Mouse (Mus musculus): ENCODE measurements at regions not wholly inside any gene's neighbourhood (a gene's known extent, or its start where the extent isn't known, plus 50 kb on each side); places are given as distances from the start of the nearest gene placed in this dataset.

GRCm38 (mm10) chr15:42850003-42850402, 2715.8 kb downstream of the 9330182O14Rik start:
- TF ChIP-seq EP300 (IDR thresholded peaks at IDR 0.05; ENCODE audit: low read depth in 1 of 2, low read length in 2 of 2) = peak in 1 of 2 experiments; percentile 65; a peak in 2 of 4 replicates
- TF ChIP-seq KAT2A (conservative IDR thresholded peaks at IDR 0.05; ENCODE audit: low read depth, low read length) = no peak
- 0 out of 2 replicates have a peak, but pooled peaks have one; percentile 7 for TF ChIP-seq ETS1 (IDR thresholded peaks at IDR 0.05; ENCODE audit: low read depth, low read length)
- no peak for TF ChIP-seq UBTF (IDR thresholded peaks at IDR 0.05; ENCODE audit: borderline replicate concordance, insufficient read depth, low read depth, low read length)
- peak; percentile 24; the same call in 1 of the 2 replicates for TF ChIP-seq GATA1 (IDR thresholded peaks at IDR 0.05; ENCODE audit: low read depth, low read length)
- no peak for TF ChIP-seq POLR2A (IDR thresholded peaks at IDR 0.05; ENCODE audit: control insufficient read depth in 1 of 2, insufficient read depth in 1 of 2, low read depth in 1 of 2, low read length in 2 of 2, poor library complexity in 1 of 2)
- no peak overlapping the region for H3K4me3 ChIP-seq (ENCODE audit: control insufficient read depth in 1 of 2, insufficient read depth in 1 of 2, low read depth in 2 of 2, low read length in 2 of 2)
- peaks cover 1 to 9% of the 10 kb centered on the region in 2 experiments; a peak in 2 of 4 replicates for H3K4me1 ChIP-seq (ENCODE audit: control insufficient read depth in 1 of 2, insufficient read depth in 2 of 2, low read length in 2 of 2)
- no peak overlapping the region for H3K27ac ChIP-seq (ENCODE audit: control insufficient read depth, low read depth, low read length)
- no peaks in the 10 kb centered on the region for H3K9me3 ChIP-seq (replicated peaks; ENCODE audit: insufficient read depth, low read length)
- H3K79me2 ChIP-seq (ENCODE audit: control insufficient read depth, insufficient read depth, low read length, poor library complexity) = no peaks in the 10 kb centered on the region
- H3K27me3 ChIP-seq (ENCODE audit: control insufficient read depth in 1 of 2, insufficient read depth in 2 of 2, low read length in 2 of 2) = no peaks in the 10 kb centered on the region
- peak; percentile 60 for DNase-seq (ENCODE audit: low read depth, low spot score)
- peaks cover 0 to 20% of the 10 kb centered on the region in 2 experiments; a peak in 2 of 4 replicates for H3K36me3 ChIP-seq (ENCODE audit: control insufficient read depth in 1 of 2, insufficient read depth in 2 of 2, low read length in 2 of 2)
- H3K9ac ChIP-seq (ENCODE audit: control insufficient read depth, low read depth, low read length, poor library complexity, severe bottlenecking) = no peak overlapping the region

- Histone ChIP-seq H3K4me1 (ENCODE audit: control insufficient read depth in 1 of 2, insufficient read depth in 2 of 2, low read length in 2 of 2) (peaks cover 0 to 4% of the 10 kb centered on the region in 2 experiments; a peak in 1 of 4 replicates), H3K4me3 (ENCODE audit: control insufficient read depth in 1 of 2, insufficient read depth in 1 of 2, low read depth in 2 of 2, low read length in 2 of 2) (no peak overlapping the region), H3K36me3 (ENCODE audit: control insufficient read depth in 1 of 2, insufficient read depth in 2 of 2, low read length in 2 of 2) (no peaks in the 10 kb centered on the region), H3K79me2 (ENCODE audit: control insufficient read depth, insufficient read depth, low read length, poor library complexity) (no peaks in the 10 kb centered on the region; the same call in 1 of the 2 replicates), H3K9me3 (replicated peaks; ENCODE audit: insufficient read depth, low read length) (no peaks in the 10 kb centered on the region), H3K27ac (ENCODE audit: control insufficient read depth, low read depth, low read length) (no peak overlapping the region), H3K9ac (ENCODE audit: control insufficient read depth, low read depth, low read length, poor library complexity, severe bottlenecking) (no peak overlapping the region), H3K27me3 (ENCODE audit: control insufficient read depth in 1 of 2, insufficient read depth in 2 of 2, low read length in 2 of 2) (no peaks in the 10 kb centered on the region)
- DNase-seq (ENCODE audit: low read depth, low spot score) = no peak
- no peak for TF ChIP-seq NRF1 (IDR thresholded peaks at IDR 0.05; ENCODE audit: insufficient read depth, low read depth, low read length, poor library complexity, severe bottlenecking)
- no peak for TF ChIP-seq GABPA (IDR thresholded peaks at IDR 0.05; ENCODE audit: low read depth, low read length)
- TF ChIP-seq MXI1 (IDR thresholded peaks at IDR 0.05; ENCODE audit: low read depth, low read length) = no peak
- no peak for TF ChIP-seq MAFK (IDR thresholded peaks at IDR 0.05; ENCODE audit: borderline replicate concordance, low read depth, low read length)
- TF ChIP-seq TCF12 (IDR thresholded peaks at IDR 0.05; ENCODE audit: low read depth, low read length) = no peak
- TF ChIP-seq CHD1 (IDR thresholded peaks at IDR 0.05; ENCODE audit: low read depth, low read length) = no peak
- TF ChIP-seq HCFC1 (IDR thresholded peaks at IDR 0.05; ENCODE audit: low read depth, low read length) = no peak
- TF ChIP-seq SIN3A (IDR thresholded peaks at IDR 0.05; ENCODE audit: low read length) = no peak
- no peak for TF ChIP-seq JUND (IDR thresholded peaks at IDR 0.05; ENCODE audit: low read depth, low read length)
- no peak for TF ChIP-seq MAX (IDR thresholded peaks at IDR 0.05; ENCODE audit: low read length)
- no peak for TF ChIP-seq BHLHE40 (IDR thresholded peaks at IDR 0.05; ENCODE audit: borderline replicate concordance, low read depth, low read length)
- no peak for TF ChIP-seq GATA1 (IDR thresholded peaks at IDR 0.05; ENCODE audit: low read depth, low read length)
Measured at GRCm38 (mm10) chr15:42872491-42872890, 2738.3 kb downstream of the 9330182O14Rik start.
